Mouse (Mus musculus): Measurements from ENCODE around the gene Amz1.

Amz1 gene

GRCm38 (mm10) chr5:140764921-140765613 lies 41.1 kb downstream of the Amz1 start:
- no peak for DNase-seq (ENCODE audit: low read depth in 2 of 2, low spot score in 2 of 2)

GRCm38 (mm10) chr5:140766566-140766965 lies 42.6 kb downstream of the Amz1 start:
- DNase-seq (ENCODE audit: low read depth in 2 of 2, low spot score in 2 of 2), result no peak

- no peak for DNase-seq (ENCODE audit: low read depth in 2 of 2, low spot score in 2 of 2)
Observed at GRCm38 (mm10) chr5:140767704-140768141, 43.8 kb downstream of the Amz1 start.

DNA sequence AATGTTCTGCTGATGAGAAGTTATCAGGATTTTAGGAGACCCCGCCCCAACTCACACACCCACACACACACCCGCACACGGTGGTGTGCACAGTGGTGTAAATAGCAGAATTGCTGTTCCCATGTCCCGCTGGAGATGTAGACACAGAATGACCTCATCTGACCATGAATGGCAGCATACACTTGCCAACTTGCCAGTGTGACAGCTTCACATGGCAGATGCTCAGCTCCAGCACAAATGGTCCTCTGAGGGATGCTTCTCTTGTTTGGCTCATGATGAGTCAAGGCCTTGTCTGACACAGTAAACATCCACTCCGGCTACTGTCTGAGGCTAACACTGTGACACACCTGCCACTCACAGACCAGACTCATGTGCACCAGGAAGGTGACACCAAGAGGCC lies 44.4 kb downstream of the Amz1 start:
- no peak for DNase-seq (ENCODE audit: low read depth in 2 of 2, low spot score in 2 of 2)

GRCm38 (mm10) chr5:140771612-140772011 lies 47.7 kb downstream of the Amz1 start:
- no peak for DNase-seq (ENCODE audit: low read depth in 2 of 2, low spot score in 2 of 2)

DNA sequence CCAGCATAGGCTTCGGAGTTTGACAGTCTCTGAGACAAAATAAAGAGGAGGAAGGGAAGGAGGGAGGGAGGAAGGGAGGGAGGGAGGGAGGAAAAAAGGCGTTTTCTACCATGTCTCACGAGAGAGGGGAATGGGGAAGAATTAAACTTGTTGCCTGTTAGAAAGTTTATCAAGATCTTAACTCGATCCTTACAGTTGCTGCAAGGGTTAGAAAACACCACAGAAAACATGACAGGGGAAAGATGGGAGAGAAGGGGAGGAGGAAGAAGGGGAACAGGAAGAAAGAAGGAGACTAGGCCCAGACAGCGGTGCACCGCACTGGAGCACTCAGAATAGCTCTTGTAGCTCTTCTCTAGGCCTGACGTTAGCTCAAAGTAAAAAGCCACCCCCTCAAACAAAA lies 48.2 kb downstream of the Amz1 start:
- DNase-seq (ENCODE audit: low read depth in 2 of 2, low spot score in 2 of 2), result no peak

DNA sequence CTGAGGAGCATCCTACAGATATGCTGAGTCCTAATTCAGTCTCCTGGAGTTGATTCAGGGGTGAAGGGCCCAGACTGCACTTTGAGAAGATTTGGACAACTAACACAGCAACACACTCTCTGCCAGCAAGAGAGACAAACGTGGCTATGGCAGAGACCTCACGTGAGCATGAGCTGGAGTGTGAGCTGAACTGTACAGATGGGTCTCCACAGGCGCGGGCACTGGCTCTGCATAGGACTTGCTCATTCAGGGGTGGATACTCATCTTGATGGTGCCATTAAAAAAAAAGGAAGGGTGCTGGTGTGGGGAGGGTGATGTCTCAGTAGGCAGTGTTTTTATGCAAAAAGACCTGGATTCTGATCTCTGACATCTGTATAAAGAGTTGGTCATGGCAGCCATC lies 51.2 kb downstream of the Amz1 start:
- DNase-seq (ENCODE audit: low read depth in 2 of 2, low spot score in 2 of 2), result no peak

GRCm38 (mm10) chr5:140776968-140777367 lies 53.0 kb downstream of the Amz1 start:
- no peak for DNase-seq (ENCODE audit: low read depth in 2 of 2, low spot score in 2 of 2)

DNA sequence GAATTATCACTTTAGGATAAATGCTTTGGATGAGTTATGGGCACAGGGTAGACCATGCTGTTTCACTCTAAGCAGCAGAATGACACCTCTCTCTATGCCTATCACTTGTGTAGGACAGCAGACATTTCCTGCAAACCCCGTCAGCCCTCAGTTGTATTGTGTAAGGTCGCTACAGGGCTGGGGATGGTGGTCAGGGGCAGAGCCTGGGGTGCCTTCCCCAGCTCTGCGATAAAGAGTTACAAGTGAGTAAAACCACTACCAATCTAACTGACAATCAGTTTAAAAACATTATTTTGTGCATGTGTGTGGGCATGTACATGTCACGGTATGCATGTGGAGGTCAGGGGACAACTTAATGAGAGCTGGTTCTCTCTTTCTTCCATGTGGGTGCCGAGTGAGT lies 57.2 kb downstream of the Amz1 start:
- no peak for DNase-seq (ENCODE audit: low read depth in 2 of 2, low spot score in 2 of 2)

- no peak for DNase-seq (ENCODE audit: low read depth in 2 of 2, low spot score in 2 of 2)
Observed at GRCm38 (mm10) chr5:140781886-140782572, 58.1 kb downstream of the Amz1 start.

DNA sequence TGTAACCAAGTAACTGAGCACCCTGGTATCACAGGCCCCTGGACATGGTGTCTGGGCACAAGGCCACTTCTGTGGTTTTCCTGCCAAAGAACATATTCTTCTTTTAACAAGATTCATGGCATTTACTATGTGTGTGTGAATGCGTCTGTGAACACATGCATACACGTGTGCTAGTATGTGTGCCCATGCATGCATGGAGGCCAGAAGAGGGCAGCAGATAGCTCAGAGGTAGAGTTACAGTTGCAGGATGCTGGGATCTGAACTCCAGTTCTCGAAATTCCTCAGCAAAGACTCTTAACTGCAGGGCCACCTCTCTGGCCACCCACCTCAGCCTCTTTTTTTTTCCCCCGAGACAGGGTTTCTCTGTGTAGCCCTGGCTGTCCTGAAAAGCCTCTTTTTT lies 59.6 kb downstream of the Amz1 start:
- no peak for DNase-seq (ENCODE audit: low read depth in 2 of 2, low spot score in 2 of 2)

DNA sequence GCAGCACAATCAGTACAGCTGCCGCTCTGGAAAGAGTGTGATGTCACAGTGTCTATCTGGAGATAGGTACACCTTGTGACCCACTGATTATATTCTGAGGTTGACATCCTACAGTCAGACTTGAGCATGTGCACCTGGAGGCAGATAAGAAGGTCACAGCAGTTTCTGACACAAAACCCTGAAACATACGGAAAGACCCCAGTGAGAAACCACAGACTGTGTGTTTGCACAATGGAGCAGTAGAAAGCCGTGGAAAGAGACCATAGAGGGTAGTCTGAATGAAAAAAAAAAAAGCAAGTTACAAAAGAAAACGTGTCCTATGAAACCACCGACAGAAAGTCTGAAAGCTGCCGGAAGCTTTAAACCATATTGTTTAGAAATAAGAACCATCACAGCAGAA lies 60.4 kb downstream of the Amz1 start:
- DNase-seq (ENCODE audit: low read depth in 2 of 2, low spot score in 2 of 2), result no peak

GRCm38 (mm10) chr5:140785240-140785872 lies 61.4 kb downstream of the Amz1 start:
- DNase-seq (ENCODE audit: low read depth in 2 of 2, low spot score in 2 of 2), result no peak

DNA sequence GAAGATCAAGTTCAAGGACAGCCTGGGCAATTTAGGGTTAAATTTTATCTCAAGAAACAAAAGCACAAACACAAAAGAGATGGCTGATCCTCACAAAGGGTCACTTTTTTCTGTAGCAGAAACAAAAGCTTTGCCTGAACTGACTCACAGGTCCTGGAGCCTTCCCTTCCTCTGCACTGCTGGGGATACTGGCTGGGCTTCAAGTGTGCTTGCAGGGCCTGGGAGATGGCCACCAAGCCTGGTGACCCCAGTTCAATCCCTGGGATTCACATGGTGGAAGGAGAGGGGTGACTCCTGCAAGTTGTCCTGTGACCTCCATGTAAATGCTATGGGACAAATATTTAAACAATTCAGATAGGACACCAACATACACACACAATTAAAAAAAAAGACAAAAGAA lies 65.6 kb downstream of the Amz1 start:
- no peak for DNase-seq (ENCODE audit: low read depth in 2 of 2, low spot score in 2 of 2)

- DNase-seq (ENCODE audit: low read depth in 2 of 2, low spot score in 2 of 2), result no peak
Observed at GRCm38 (mm10) chr5:140790392-140790791, 66.5 kb downstream of the Amz1 start.

- DNase-seq (ENCODE audit: low read depth in 2 of 2, low spot score in 2 of 2), result no peak
Observed at GRCm38 (mm10) chr5:140790937-140791877, 67.3 kb downstream of the Amz1 start.

GRCm38 (mm10) chr5:140792233-140792632 lies 68.3 kb downstream of the Amz1 start:
- DNase-seq (ENCODE audit: low read depth in 2 of 2, low spot score in 2 of 2), result no peak

GRCm38 (mm10) chr5:140794753-140795152 lies 70.8 kb downstream of the Amz1 start:
- no peak for DNase-seq (ENCODE audit: low read depth in 2 of 2, low spot score in 2 of 2)

GRCm38 (mm10) chr5:140795176-140795575 lies 71.2 kb downstream of the Amz1 start:
- no peak for DNase-seq (ENCODE audit: low read depth in 2 of 2, low spot score in 2 of 2)

DNA sequence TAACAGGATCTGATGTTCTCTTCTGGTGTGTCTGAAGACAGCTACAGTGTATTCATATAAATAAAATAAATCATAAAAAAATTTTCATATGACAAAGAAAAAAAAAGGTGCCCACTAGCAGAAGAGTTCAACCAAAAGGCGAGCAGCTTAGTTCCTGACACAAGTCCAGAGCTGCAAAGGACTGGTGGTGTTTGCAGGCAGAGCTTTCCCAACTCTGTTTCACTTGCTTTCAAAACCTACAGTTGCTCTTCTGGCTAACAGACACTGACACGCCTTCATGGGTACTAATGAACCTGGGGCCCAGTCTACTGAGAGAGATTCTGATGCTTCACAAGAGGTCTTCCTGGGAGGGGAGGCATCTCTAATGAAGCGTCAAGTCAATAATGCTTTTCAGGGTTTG lies 72.1 kb downstream of the Amz1 start:
- DNase-seq (ENCODE audit: low read depth in 2 of 2, low spot score in 2 of 2), result no peak

GRCm38 (mm10) chr5:140798158-140798557 lies 74.2 kb downstream of the Amz1 start:
- no peak for DNase-seq (ENCODE audit: low read depth in 2 of 2, low spot score in 2 of 2)
